In the genomic region with DNA sequence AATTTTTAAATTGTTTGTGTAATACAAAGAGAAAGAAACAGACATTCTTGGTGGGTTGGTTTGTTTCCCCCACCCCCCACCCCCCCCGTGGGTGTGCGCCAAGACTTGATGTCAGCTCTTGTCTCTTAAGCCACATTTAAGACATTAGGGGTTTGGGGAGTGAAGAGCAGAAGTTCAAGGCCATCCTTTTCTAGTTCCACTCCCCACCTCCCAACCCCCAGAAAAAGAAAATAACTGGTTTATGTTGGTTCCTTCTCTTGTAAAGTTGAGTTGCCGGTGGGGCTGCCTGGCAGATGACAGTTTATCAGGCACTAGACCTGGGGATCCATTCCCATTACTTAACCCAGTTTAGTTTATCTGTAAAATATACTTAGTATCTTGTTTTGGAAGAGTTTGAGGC, we compare ENCODE assay signal across 9 mouse cellular contexts. TPM values are rescaled to one million over a fixed set of nuclear protein-coding genes. Genes with fewer than 3 reads are reported as not detected.
DNase-seq lines count a peak whose midpoint lies in the region; ATAC-seq and TF ChIP-seq lines count a peak whose summit lies in the region.
"Had no signal": no experiment of that assay in that cellular context is flagged by ENCODE, and none has a peak within 500 bp of the region (broad histone marks: within the 10 kb centered on the region; RNA-seq: fewer than 3 reads in every experiment).

No protein-coding gene starts in this region.

- H3K4me1 ChIP-seq in hindbrain, embryonic 12.5 days: peaks cover 41% of the 10 kb centered on the region
- peaks cover 2% of the 10 kb centered on the region; the same call in 1 of the 2 replicates for H3K4me1 ChIP-seq in hindbrain, embryonic 11.5 days (replicated peaks; ENCODE audit: control insufficient read depth, insufficient read depth, low read length)
- H3K4me1 ChIP-seq in CH12.LX (ENCODE audit: control insufficient read depth in 1 of 2, insufficient read depth in 2 of 2): peaks cover 6 to 20% of the 10 kb centered on the region in 2 experiments; a peak in 3 of 4 replicates
- H3K4me1 ChIP-seq in embryonic facial prominence, embryonic 12.5 days: peaks cover 39% of the 10 kb centered on the region
- peaks cover 42% of the 10 kb centered on the region for H3K4me1 ChIP-seq in limb, embryonic 15.5 days

- DNase-seq in hindbrain, embryonic 11.5 days (ENCODE audit: low spot score): no peak
- DNase-seq in CH12.LX (ENCODE audit: extremely low read depth): no peak
- DNase-seq in frontal cortex, postnatal 10 days (ENCODE audit: low spot score in 2 of 2): no peak
- DNase-seq in cerebellum, adult 9-11 months: no peak
- DNase-seq in left cerebral cortex, postnatal 25 days (ENCODE audit: low spot score in 2 of 2): no peak

- peak overlapping the region; percentile 78; the same call in 1 of the 2 replicates for H3K4me2 ChIP-seq in hindbrain, embryonic 12.5 days (replicated peaks)
- H3K4me2 ChIP-seq in hindbrain, embryonic 11.5 days (replicated peaks; ENCODE audit: low read depth, low read length): no peak overlapping the region
- H3K4me2 ChIP-seq in CH12.LX (ENCODE audit: insufficient read depth, low read depth, poor library complexity, severe bottlenecking): peak overlapping the region; percentile 88
- peak overlapping the region; percentile 62 for H3K4me2 ChIP-seq in embryonic facial prominence, embryonic 12.5 days (replicated peaks)
- 0 out of 2 replicates have a peak overlapping the region, but pooled peaks have one; percentile 85 for H3K4me2 ChIP-seq in limb, embryonic 15.5 days

- dilution Hi-C loops in CH12.LX (cut with MboI; ENCODE audit: extremely low pct_ligation_motif_present, extremely low pct_unique_long_range_greater_than_20kb, low sequenced_read_pairs): no loop called here

- TF ChIP-seq CTCF in CH12.LX (conservative IDR thresholded peaks at IDR 0.05 in 1 of 2, IDR thresholded peaks at IDR 0.05 in 1 of 2; ENCODE audit: low read depth in 2 of 2, low read length in 2 of 2): no peak

- intact Hi-C loops in left cerebral cortex, postnatal 25 days (cut with DNase I): no loop called here

- no peak overlapping the region for H3K4me3 ChIP-seq in hindbrain, embryonic 12.5 days
- no peak overlapping the region for H3K4me3 ChIP-seq in hindbrain, embryonic 11.5 days (ENCODE audit: low read depth, low read length)
- peak overlapping the region; percentile 40 to 91 (median 79) for H3K4me3 ChIP-seq in CH12.LX (replicated peaks in 1 of 3; ENCODE audit: low read depth in 2 of 3, low read length in 2 of 3, poor library complexity in 1 of 3)
- peak overlapping the region; percentile 58; the same call in 1 of the 2 replicates for H3K4me3 ChIP-seq in embryonic facial prominence, embryonic 12.5 days
- peak overlapping the region; percentile 53; the same call in 1 of the 2 replicates for H3K4me3 ChIP-seq in limb, embryonic 15.5 days

- H3K9ac ChIP-seq in hindbrain, embryonic 12.5 days: no peak overlapping the region
- H3K9ac ChIP-seq in hindbrain, embryonic 11.5 days (ENCODE audit: low read depth, low read length): no peak overlapping the region
- peak overlapping the region; percentile 68 for H3K9ac ChIP-seq in CH12.LX (ENCODE audit: insufficient read depth, low read depth)
- no peak overlapping the region for H3K9ac ChIP-seq in embryonic facial prominence, embryonic 12.5 days
- H3K9ac ChIP-seq in limb, embryonic 15.5 days: no peak overlapping the region

- TF ChIP-seq EP300 in CH12.LX (IDR thresholded peaks at IDR 0.05; ENCODE audit: low read length): no peak

- H3K27me3 ChIP-seq in hindbrain, embryonic 12.5 days: no peaks in the 10 kb centered on the region
- no peaks in the 10 kb centered on the region for H3K27me3 ChIP-seq in hindbrain, embryonic 11.5 days (ENCODE audit: control insufficient read depth, insufficient read depth, low read length)
- H3K27me3 ChIP-seq in CH12.LX (replicated peaks): no peaks in the 10 kb centered on the region
- no peaks in the 10 kb centered on the region for H3K27me3 ChIP-seq in embryonic facial prominence, embryonic 12.5 days
- no peaks in the 10 kb centered on the region for H3K27me3 ChIP-seq in limb, embryonic 15.5 days
- H3K27me3 ChIP-seq: neural tube, embryonic 13.5 days had no signal

- TF ChIP-seq POLR2A in CH12.LX (IDR thresholded peaks at IDR 0.05; ENCODE audit: low read depth, low read length): no peak

- no peak overlapping the region for H3K27ac ChIP-seq in hindbrain, embryonic 12.5 days
- H3K27ac ChIP-seq in hindbrain, embryonic 11.5 days (ENCODE audit: low read depth, low read length): no peak overlapping the region
- no peak overlapping the region for H3K27ac ChIP-seq in CH12.LX (ENCODE audit: insufficient read depth, low read depth)
- H3K27ac ChIP-seq in embryonic facial prominence, embryonic 12.5 days: no peak overlapping the region
- no peak overlapping the region for H3K27ac ChIP-seq in limb, embryonic 15.5 days
- H3K27ac ChIP-seq: neural tube, embryonic 13.5 days had no signal

- TF ChIP-seq RAD21 in CH12.LX (IDR thresholded peaks at IDR 0.05; ENCODE audit: low read depth, low read length): no peak

- H3K9me3 ChIP-seq in hindbrain, embryonic 12.5 days (replicated peaks): no peaks in the 10 kb centered on the region
- no peaks in the 10 kb centered on the region for H3K9me3 ChIP-seq in hindbrain, embryonic 11.5 days (ENCODE audit: control insufficient read depth, low read length)
- no peaks in the 10 kb centered on the region for H3K9me3 ChIP-seq in CH12.LX (replicated peaks; ENCODE audit: low read length)
- H3K9me3 ChIP-seq in embryonic facial prominence, embryonic 12.5 days: no peaks in the 10 kb centered on the region
- H3K9me3 ChIP-seq in limb, embryonic 15.5 days: no peaks in the 10 kb centered on the region
- H3K9me3 ChIP-seq: neural tube, embryonic 13.5 days had no signal

- WGBS in hindbrain, embryonic 12.5 days: 38% methylated on average over 3 of the region's 3 CpGs
- 46% methylated on average over 3 of the region's 3 CpGs for WGBS in hindbrain, embryonic 11.5 days
- 40% methylated on average over 3 of the region's 3 CpGs for WGBS in embryonic facial prominence, embryonic 12.5 days
- 30% methylated on average over 3 of the region's 3 CpGs for WGBS in limb, embryonic 15.5 days

- H3K79me2 ChIP-seq in CH12.LX (replicated peaks; ENCODE audit: control insufficient read depth, extremely low read depth, insufficient read depth, poor library complexity, severe bottlenecking): peaks cover 66% of the 10 kb centered on the region

- peaks cover 10% of the 10 kb centered on the region for H3K36me3 ChIP-seq in hindbrain, embryonic 12.5 days
- H3K36me3 ChIP-seq in hindbrain, embryonic 11.5 days (ENCODE audit: control insufficient read depth, insufficient read depth, low read length): peaks cover 5% of the 10 kb centered on the region; the same call in 1 of the 2 replicates
- peaks cover 8 to 19% of the 10 kb centered on the region in 2 experiments for H3K36me3 ChIP-seq in CH12.LX (replicated peaks in 1 of 2; ENCODE audit: control insufficient read depth in 1 of 2, insufficient read depth in 1 of 2, low read length in 1 of 2)
- H3K36me3 ChIP-seq in embryonic facial prominence, embryonic 12.5 days: peaks cover 11% of the 10 kb centered on the region
- H3K36me3 ChIP-seq in limb, embryonic 15.5 days: peaks cover 12% of the 10 kb centered on the region; the same call in 1 of the 2 replicates

- no peak for ATAC-seq in hindbrain, embryonic 12.5 days (ENCODE audit: low FRiP score)
- ATAC-seq in hindbrain, embryonic 11.5 days (ENCODE audit: low FRiP score): no peak
- ATAC-seq in embryonic facial prominence, embryonic 12.5 days (ENCODE audit: insufficient number of reproducible peaks, insufficient read depth, low FRiP score, low TSS enrichment): no peak
- ATAC-seq in limb, embryonic 15.5 days (ENCODE audit: insufficient number of reproducible peaks, low FRiP score, low TSS enrichment, low read depth): no peak

- in situ Hi-C loops in CH12.LX (cut with MboI; ENCODE audit: low pct_ligation_motif_present, low pct_unique_long_range_greater_than_20kb, low sequenced_read_pairs): no loop called here

RNA-seq across cellular contexts. Expression of a gene that starts 7.1 kb away (rescaled TPM):
- polyA plus RNA-seq in hindbrain, embryonic 12.5 days (2016; fragmentation: Nextera tagmentation; extraction: Ambion mirVana): 558 and 568 TPM in 2 replicates
- polyA plus RNA-seq in hindbrain, embryonic 11.5 days (2014; fragmentation: Nextera tagmentation; extraction: Ambion mirVana): 688 and 696 TPM in 2 replicates
- total RNA-seq in CH12.LX (2012; rRNA removed): 515 and 844 TPM in 2 replicates
- 1,049 and 1,142 TPM in 2 replicates for total RNA-seq in CH12.LX (2014; rRNA removed)
- 902 and 991 TPM in 2 replicates for polyA plus RNA-seq in CH12.LX (2012; ENCODE audit: insufficient read length, low read depth)
- polyA plus RNA-seq in embryonic facial prominence, embryonic 12.5 days (2016; fragmentation: Nextera tagmentation; extraction: Ambion mirVana): 644 and 679 TPM in 2 replicates
- 323 and 361 TPM in 2 replicates for polyA plus RNA-seq in limb, embryonic 15.5 days (2015; fragmentation: Nextera tagmentation; extraction: Ambion mirVana)
- total RNA-seq in left cerebral cortex, postnatal 25 days (2021): 100 to 1,000 TPM; 186 to 193 TPM

RNA-seq across cellular contexts. Expression of a gene that starts 13.2 kb away (rescaled TPM):
- polyA plus RNA-seq in hindbrain, embryonic 12.5 days (2016; fragmentation: Nextera tagmentation; extraction: Ambion mirVana): 7.0 and 7.2 TPM in 2 replicates
- 4.5 and 5.2 TPM in 2 replicates for polyA plus RNA-seq in hindbrain, embryonic 11.5 days (2014; fragmentation: Nextera tagmentation; extraction: Ambion mirVana)
- total RNA-seq in CH12.LX (2012; rRNA removed) (5.2 and 8.3 TPM in 2 replicates), CH12.LX (2014; rRNA removed) (4.7 and 5.0 TPM in 2 replicates)
- polyA plus RNA-seq in CH12.LX (2012; ENCODE audit: insufficient read length, low read depth): 6.7 and 7.1 TPM in 2 replicates
- polyA plus RNA-seq in embryonic facial prominence, embryonic 12.5 days (2016; fragmentation: Nextera tagmentation; extraction: Ambion mirVana): 9.3 and 11.6 TPM in 2 replicates
- 8.6 and 10.4 TPM in 2 replicates for polyA plus RNA-seq in limb, embryonic 15.5 days (2015; fragmentation: Nextera tagmentation; extraction: Ambion mirVana)
- total RNA-seq in left cerebral cortex, postnatal 25 days (2021): 1 to 10 TPM; 1.6 to 2.4 TPM

RNA-seq across cellular contexts. Expression of a gene that starts 15.6 kb away (rescaled TPM):
- 40.4 and 41.0 TPM in 2 replicates for polyA plus RNA-seq in hindbrain, embryonic 12.5 days (2016; fragmentation: Nextera tagmentation; extraction: Ambion mirVana)
- polyA plus RNA-seq in hindbrain, embryonic 11.5 days (2014; fragmentation: Nextera tagmentation; extraction: Ambion mirVana): 30.1 and 33.9 TPM in 2 replicates
- total RNA-seq in CH12.LX (2012; rRNA removed) (23.2 and 26.5 TPM in 2 replicates), CH12.LX (2014; rRNA removed) (21.4 and 24.7 TPM in 2 replicates)
- 28.0 and 28.6 TPM in 2 replicates for polyA plus RNA-seq in CH12.LX (2012; ENCODE audit: insufficient read length, low read depth)
- 43.9 and 46.0 TPM in 2 replicates for polyA plus RNA-seq in embryonic facial prominence, embryonic 12.5 days (2016; fragmentation: Nextera tagmentation; extraction: Ambion mirVana)
- polyA plus RNA-seq in limb, embryonic 15.5 days (2015; fragmentation: Nextera tagmentation; extraction: Ambion mirVana): 36.7 and 37.0 TPM in 2 replicates
- total RNA-seq in left cerebral cortex, postnatal 25 days (2021): 10 to 100 TPM; 37.4 to 37.9 TPM

RNA-seq across cellular contexts. Expression of a gene that starts 29.1 kb away (rescaled TPM):
- polyA plus RNA-seq in hindbrain, embryonic 12.5 days (2016; fragmentation: Nextera tagmentation; extraction: Ambion mirVana): 23.7 and 25.5 TPM in 2 replicates
- 27.4 and 32.2 TPM in 2 replicates for polyA plus RNA-seq in hindbrain, embryonic 11.5 days (2014; fragmentation: Nextera tagmentation; extraction: Ambion mirVana)
- 33.7 and 36.5 TPM in 2 replicates for total RNA-seq in CH12.LX (2012; rRNA removed)
- total RNA-seq in CH12.LX (2014; rRNA removed): 15.3 and 15.6 TPM in 2 replicates
- polyA plus RNA-seq in CH12.LX (2012; ENCODE audit: insufficient read length, low read depth): 34.7 and 42.8 TPM in 2 replicates
- 26.8 and 27.7 TPM in 2 replicates for polyA plus RNA-seq in embryonic facial prominence, embryonic 12.5 days (2016; fragmentation: Nextera tagmentation; extraction: Ambion mirVana)
- 21.1 and 21.6 TPM in 2 replicates for polyA plus RNA-seq in limb, embryonic 15.5 days (2015; fragmentation: Nextera tagmentation; extraction: Ambion mirVana)
- 1 to 10 TPM; 8.5 to 8.8 TPM for total RNA-seq in left cerebral cortex, postnatal 25 days (2021)

Comparison
In these comparisons a context has a peak if more than half of its experiments do, and no peak if none do; other contexts are left out.
1. H3K4me3 ChIP-seq: peak in CH12.LX (3 of 3), embryonic facial prominence, embryonic 12.5 days (single experiment) and limb, embryonic 15.5 days (single experiment); none in hindbrain, embryonic 12.5 days (single experiment) and hindbrain, embryonic 11.5 days (single experiment).